Mouse (Mus musculus) left cerebral cortex, postnatal 36 days (tissue): ENCODE data around the gene Pnpla2. TPM values are rescaled to one million over a fixed set of nuclear protein-coding genes. Genes with fewer than 3 reads are reported as not detected.

Source experiments
- DNase-seq, 2 experiments: peaks; one replicate each; pipeline ENCODE4 v3.0.0; 2021 to 2022; ENCODE audit warnings: low spot score in 2 of 2, mixed read lengths in 1 of 2
- intact Hi-C: fragments of 180-260 bp; cut with DNase I; formaldehyde crosslinking; loops from one replicate; pipeline ENCODE4 v1.15.1; 2025
- total RNA-seq, 2 experiments: library from RNA; stranded (reverse); gene quantifications; 2 replicates each; pipeline ENCODE4 v1.2.3; 2021

Pnpla2 gene
- total RNA-seq, 2 experiments from 2014 or later, result 28.0 to 31.7 TPM

- peak; percentile 35 to 52 for DNase-seq
Observed at GRCm38 (mm10) chr7:141476226-141476980, 21.4 kb downstream of the Pnpla2 start.

GRCm38 (mm10) chr7:141476981-141477370 is 22.0 kb downstream of the Pnpla2 start:
- DNase-seq, result no peak
- intact Hi-C loops, result no loop called here

More at GRCm38 (mm10) chr7:141476226-141476980, 21.4 kb downstream of the Pnpla2 start:
- intact Hi-C loops, result no loop called here

- intact Hi-C loops, result no loop called here
- no peak for DNase-seq
Observed at GRCm38 (mm10) chr7:141477578-141478269, 22.7 kb downstream of the Pnpla2 start.

GRCm38 (mm10) chr7:141478270-141478748 is 23.3 kb downstream of the Pnpla2 start:
- DNase-seq, result no peak
- intact Hi-C loops, result no loop called here

GRCm38 (mm10) chr7:141480842-141481497 is 26.0 kb downstream of the Pnpla2 start:
- DNase-seq, result peak; percentile 69 to 77
- intact Hi-C loops, result loop anchor here (2.0 to 5.0 kb wide), 2 partner anchors 44 to 186 kb away; no protein-coding TSS in a partner anchor

GRCm38 (mm10) chr7:141481498-141482401 is 26.8 kb downstream of the Pnpla2 start:
- peak; percentile 51 to 67 for DNase-seq
- intact Hi-C loops, result loop anchor here (2.0 to 5.0 kb wide), 2 partner anchors 43 to 186 kb away; no protein-coding TSS in a partner anchor

- no peak for DNase-seq
- intact Hi-C loops, result loop anchor here (5.0 kb wide), 1 partner anchor 185 kb away; no protein-coding TSS in a partner anchor
Observed at GRCm38 (mm10) chr7:141482531-141483024, 27.6 kb downstream of the Pnpla2 start.

GRCm38 (mm10) chr7:141483114-141483653 is 28.2 kb downstream of the Pnpla2 start:
- intact Hi-C loops, result loop anchor here (5.0 kb wide), 1 partner anchor 184 kb away; no protein-coding TSS in a partner anchor
- no peak for DNase-seq

GRCm38 (mm10) chr7:141484186-141485120 is 29.5 kb downstream of the Pnpla2 start:
- no peak for DNase-seq
- intact Hi-C loops, result loop anchor here (5.0 kb wide), 1 partner anchor 183 kb away; no protein-coding TSS in a partner anchor

GRCm38 (mm10) chr7:141485186-141485585 is 30.2 kb downstream of the Pnpla2 start:
- intact Hi-C loops, result no loop called here
- DNase-seq, result no peak

- intact Hi-C loops, result no loop called here
- no peak for DNase-seq
Observed at GRCm38 (mm10) chr7:141485606-141486005, 30.6 kb downstream of the Pnpla2 start.

- intact Hi-C loops, result no loop called here
- no peak for DNase-seq
Observed at GRCm38 (mm10) chr7:141486239-141486638, 31.2 kb downstream of the Pnpla2 start.

GRCm38 (mm10) chr7:141487141-141487540 is 32.1 kb downstream of the Pnpla2 start:
- intact Hi-C loops, result no loop called here
- DNase-seq, result no peak

- intact Hi-C loops, result no loop called here
- DNase-seq, result no peak
Observed at GRCm38 (mm10) chr7:141491151-141491550, 36.2 kb downstream of the Pnpla2 start.

- intact Hi-C loops, result no loop called here
- DNase-seq, result no peak
Observed at GRCm38 (mm10) chr7:141492738-141493137, 37.7 kb downstream of the Pnpla2 start.

- intact Hi-C loops, result no loop called here
Observed at GRCm38 (mm10) chr7:141493729-141494128, 38.7 kb downstream of the Pnpla2 start.

GRCm38 (mm10) chr7:141495379-141495778 is 40.4 kb downstream of the Pnpla2 start:
- no peak for DNase-seq
- intact Hi-C loops, result no loop called here

More at GRCm38 (mm10) chr7:141493729-141494128, 38.7 kb downstream of the Pnpla2 start:
- DNase-seq, result no peak
